Mouse (Mus musculus) spleen, adult 2 months (tissue): ENCODE results near the gene Brwd1.

Experiments used
- CTCF ChIP-seq: fragments of 200-500 bp; IDR thresholded peaks from 2 replicates; pipeline ENCODE4 v1.5.1; 2011; ENCODE audit warnings: mild to moderate bottlenecking, inconsistent platforms; ENCODE audit not compliant: insufficient read depth, insufficient read length, insufficient replicate concordance; ENCODE audit errors: extremely low read depth
- POLR2A ChIP-seq: fragments of 200-500 bp; IDR thresholded peaks from 2 replicates; pipeline ENCODE4 v1.6.1; 2011; ENCODE audit warnings: low read depth, low read length, inconsistent platforms

GRCm38 (mm10) chr16:96064649-96065048 lies 17.7 kb downstream of the Brwd1 start:
- TF ChIP-seq CTCF (no peak), POLR2A (no peak)
